9 mouse cellular contexts compared by ENCODE assay signal in genomic region chr9:48744916-48745315, GRCm38 (mm10).
DNase-seq lines count a peak whose midpoint lies in the region; ATAC-seq and TF ChIP-seq lines count a peak whose summit lies in the region.
"Had no signal": no experiment of that assay in that cellular context is flagged by ENCODE, and none has a peak within 500 bp of the region (broad histone marks: within the 10 kb centered on the region; RNA-seq: fewer than 3 reads in every experiment).

No protein-coding gene starts in this region.

- H3K4me2 ChIP-seq in heart, embryonic 12.5 days: no peak overlapping the region
- H3K4me2 ChIP-seq in neural tube, embryonic 15.5 days: no peak overlapping the region
- H3K4me2 ChIP-seq: neural tube, embryonic 12.5 days had no signal

- no peaks in the 10 kb centered on the region for H3K36me3 ChIP-seq in heart, embryonic 12.5 days
- peaks cover 8% of the 10 kb centered on the region; the same call in 1 of the 2 replicates for H3K36me3 ChIP-seq in liver, adult 2 months (ENCODE audit: control insufficient read depth, insufficient read depth, low read length)
- no peaks in the 10 kb centered on the region for H3K36me3 ChIP-seq in neural tube, embryonic 15.5 days
- H3K36me3 ChIP-seq: neural tube, embryonic 12.5 days had no signal

- no peak overlapping the region for H3K4me3 ChIP-seq in heart, embryonic 12.5 days
- H3K4me3 ChIP-seq in liver, adult 2 months (ENCODE audit: insufficient read depth, low read depth, low read length): no peak overlapping the region
- H3K4me3 ChIP-seq in neural tube, embryonic 15.5 days (replicated peaks): no peak overlapping the region
- H3K4me3 ChIP-seq: neural tube, embryonic 12.5 days had no signal

- 80% methylated on average over 13 of the region's 13 CpGs for WGBS in heart, embryonic 12.5 days
- 10% methylated on average over 13 of the region's 13 CpGs for WGBS in liver, adult 2 months
- 81% methylated on average over 13 of the region's 13 CpGs for WGBS in neural tube, embryonic 15.5 days

- H3K27ac ChIP-seq in heart, embryonic 12.5 days (ENCODE audit: poor library complexity, severe bottlenecking): no peak overlapping the region
- peak overlapping the region; percentile 98 for H3K27ac ChIP-seq in liver, adult 2 months (replicated peaks; ENCODE audit: insufficient read depth, low read depth, low read length)
- no peak overlapping the region for H3K27ac ChIP-seq in neural tube, embryonic 15.5 days (replicated peaks)
- H3K27ac ChIP-seq: neural tube, embryonic 12.5 days had no signal

- peaks cover 26% of the 10 kb centered on the region; the same call in 1 of the 2 replicates for H3K79me2 ChIP-seq in liver, adult 2 months (ENCODE audit: control insufficient read depth, insufficient read depth, low read length)

- intact Hi-C loops in left cerebral cortex, postnatal 4 days (cut with DNase I): no loop called here

- TF ChIP-seq POLR2A in liver, adult 2 months (IDR thresholded peaks at IDR 0.05; ENCODE audit: extremely low read depth, insufficient read depth, low read length): no peak

- H3K27me3 ChIP-seq in heart, embryonic 12.5 days (replicated peaks): 0 out of 2 replicates have a peak, but pooled peaks cover 4% of the 10 kb centered on the region
- no peaks in the 10 kb centered on the region for H3K27me3 ChIP-seq in liver, adult 2 months (ENCODE audit: control insufficient read depth, insufficient read depth, low read length)
- no peaks in the 10 kb centered on the region for H3K27me3 ChIP-seq in neural tube, embryonic 15.5 days (replicated peaks)
- H3K27me3 ChIP-seq: neural tube, embryonic 12.5 days had no signal

- H3K9me3 ChIP-seq in heart, embryonic 12.5 days (replicated peaks): no peaks in the 10 kb centered on the region
- H3K9me3 ChIP-seq in neural tube, embryonic 15.5 days (replicated peaks): no peaks in the 10 kb centered on the region
- H3K9me3 ChIP-seq: neural tube, embryonic 12.5 days had no signal

- TF ChIP-seq CTCF in liver, adult 2 months (IDR thresholded peaks at IDR 0.05; ENCODE audit: low read depth, low read length): no peak

- no peak overlapping the region for H3K9ac ChIP-seq in heart, embryonic 12.5 days
- H3K9ac ChIP-seq in liver, adult 2 months (ENCODE audit: low read depth, low read length): peak overlapping the region; percentile 68
- H3K9ac ChIP-seq in neural tube, embryonic 15.5 days (replicated peaks): no peak overlapping the region
- H3K9ac ChIP-seq: neural tube, embryonic 12.5 days had no signal

- peak; percentile 95 for DNase-seq in heart, adult 18-20 months
- DNase-seq in c-Kit-positive CD71-positive TER-119-positive erythroid progenitor cells, embryonic 14.5 days (ENCODE audit: low spot score): peak; percentile 64
- DNase-seq in liver, adult 2 months (ENCODE audit: extremely low read depth, low read depth, low spot score): peak; percentile 99
- DNase-seq in ovary, postnatal 36 days (ENCODE audit: low spot score): peak; percentile 67
- no peak for DNase-seq in left cerebral cortex, postnatal 4 days
- no peak for DNase-seq in frontal cortex, postnatal 36 days (ENCODE audit: low spot score in 2 of 2)

- peaks cover 16% of the 10 kb centered on the region for H3K4me1 ChIP-seq in heart, embryonic 12.5 days (replicated peaks)
- peaks cover 51% of the 10 kb centered on the region for H3K4me1 ChIP-seq in liver, adult 2 months (ENCODE audit: control insufficient read depth, insufficient read depth, low read length)
- H3K4me1 ChIP-seq in neural tube, embryonic 15.5 days: peaks cover 23% of the 10 kb centered on the region

- ATAC-seq in heart, embryonic 12.5 days (ENCODE audit: insufficient number of reproducible peaks, low FRiP score): no peak
- no peak for ATAC-seq in neural tube, embryonic 15.5 days (ENCODE audit: low FRiP score)

Comparison
In these comparisons a context has a peak if more than half of its experiments do, and no peak if none do; other contexts are left out.
1. DNase-seq: peak in heart, adult 18-20 months (2 of 2), c-Kit-positive CD71-positive TER-119-positive erythroid progenitor cells, embryonic 14.5 days (single experiment), liver, adult 2 months (single experiment) and ovary, postnatal 36 days (single experiment); none in left cerebral cortex, postnatal 4 days (single experiment) and frontal cortex, postnatal 36 days (0 of 2).